Mouse (Mus musculus) ES-Bruce4 (cell line): ENCODE results near the gene Evl. TPM values are rescaled to one million over a fixed set of nuclear protein-coding genes. Genes with fewer than 3 reads are reported as not detected.

Experiments
- H3K27ac ChIP-seq: 2 replicates; pipeline ENCODE4 v1.5.1; 2012; ENCODE audit warnings: low read length, inconsistent platforms; ENCODE audit not compliant: insufficient read depth
- H3K27me3 ChIP-seq: 2 replicates; pipeline ENCODE4 v1.6.1; 2012; ENCODE audit warnings: mild to moderate bottlenecking, low read length, inconsistent platforms; ENCODE audit not compliant: control insufficient read depth, poor library complexity, insufficient read depth, severe bottlenecking
- H3K36me3 ChIP-seq: 2 replicates; pipeline ENCODE4 v1.6.1; 2012; ENCODE audit warnings: inconsistent platforms, mild to moderate bottlenecking, low read length, moderate library complexity; ENCODE audit not compliant: control insufficient read depth, poor library complexity, insufficient read depth, severe bottlenecking
- H3K4me1 ChIP-seq: one replicate; pipeline ENCODE4 v1.8.1; 2011; ENCODE audit warnings: low read length; ENCODE audit not compliant: control insufficient read depth, insufficient read depth
- H3K4me3 ChIP-seq: 2 replicates; pipeline ENCODE4 v1.5.1; 2011; ENCODE audit warnings: low read depth, mild to moderate bottlenecking, low read length
- H3K9ac ChIP-seq: 2 replicates; pipeline ENCODE4 v1.6.1; 2012; ENCODE audit warnings: low read depth, mild to moderate bottlenecking, inconsistent platforms; ENCODE audit not compliant: poor library complexity, severe bottlenecking
- H3K9me3 ChIP-seq: replicated peaks from 2 replicates; pipeline ENCODE4 v1.6.1; 2012; ENCODE audit warnings: mild to moderate bottlenecking, low read length, inconsistent platforms; ENCODE audit not compliant: control insufficient read depth, poor library complexity, insufficient read depth, severe bottlenecking
- CTCF ChIP-seq: IDR thresholded peaks from one replicate; pipeline ENCODE4 v1.8.1; 2011; ENCODE audit warnings: low read depth, low read length
- EP300 ChIP-seq: IDR thresholded peaks from 2 replicates; pipeline ENCODE4 v1.6.1; 2011; ENCODE audit warnings: low read depth, low read length; ENCODE audit not compliant: insufficient read depth
- POLR2A ChIP-seq: IDR thresholded peaks from one replicate; pipeline ENCODE4 v1.8.1; 2011; ENCODE audit warnings: low read length; ENCODE audit not compliant: insufficient read depth
- polyA plus RNA-seq: library from polyadenylated mRNA; stranded (reverse); fragments of >200 nt; gene quantifications from 2 replicates; pipeline ENCODE4 v1.2.4, GENCODE M21; 2011; ENCODE audit warnings: low read depth; ENCODE audit not compliant: missing spikeins, insufficient read depth, insufficient read length

The Evl gene
- polyA plus RNA-seq, 1 experiment: 40.5 TPM

GRCm38 (mm10) chr12:108686926-108687325 lies 132.4 kb downstream of the Evl start:
- TF ChIP-seq CTCF (peak; percentile 76), EP300 (no peak)
- Histone ChIP-seq H3K4me3 (no peak overlapping the region), H3K9me3 (no peaks in the 10 kb centered on the region), H3K27me3 (no peaks in the 10 kb centered on the region), H3K27ac (no peak overlapping the region), H3K9ac (no peak overlapping the region), H3K36me3 (no peaks in the 10 kb centered on the region), H3K4me1 (peaks cover 2% of the 10 kb centered on the region)

GRCm38 (mm10) chr12:108689167-108689566 lies 134.6 kb downstream of the Evl start:
- no peak overlapping the region for H3K27ac ChIP-seq
- H3K4me1 ChIP-seq: peaks cover 2% of the 10 kb centered on the region
- no peaks in the 10 kb centered on the region for H3K9me3 ChIP-seq
- no peak overlapping the region for H3K9ac ChIP-seq
- no peak for TF ChIP-seq EP300
- no peak for TF ChIP-seq POLR2A
- TF ChIP-seq CTCF: no peak
- no peak overlapping the region for H3K4me3 ChIP-seq
- H3K36me3 ChIP-seq: no peaks in the 10 kb centered on the region
- H3K27me3 ChIP-seq: no peaks in the 10 kb centered on the region

GRCm38 (mm10) chr12:108690529-108690928 lies 136.0 kb downstream of the Evl start:
- H3K9me3 ChIP-seq: no peaks in the 10 kb centered on the region

GRCm38 (mm10) chr12:108693592-108693991 lies 139.1 kb downstream of the Evl start:
- no peak for TF ChIP-seq CTCF
- no peak for TF ChIP-seq EP300
- Histone ChIP-seq H3K4me1 (no peaks in the 10 kb centered on the region), H3K4me3 (no peak overlapping the region), H3K9ac (no peak overlapping the region), H3K36me3 (no peaks in the 10 kb centered on the region), H3K27me3 (no peaks in the 10 kb centered on the region), H3K9me3 (no peaks in the 10 kb centered on the region), H3K27ac (no peak overlapping the region)

More at GRCm38 (mm10) chr12:108690529-108690928, 136.0 kb downstream of the Evl start:
- peaks cover 2% of the 10 kb centered on the region for H3K4me1 ChIP-seq
- H3K9ac ChIP-seq: no peak overlapping the region
- TF ChIP-seq POLR2A (no peak), EP300 (no peak), CTCF (no peak)
- H3K4me3 ChIP-seq: no peak overlapping the region
- H3K36me3 ChIP-seq: no peaks in the 10 kb centered on the region
- no peaks in the 10 kb centered on the region for H3K27me3 ChIP-seq
- H3K27ac ChIP-seq: no peak overlapping the region

GRCm38 (mm10) chr12:108694223-108694622 lies 139.7 kb downstream of the Evl start:
- Histone ChIP-seq H3K4me3 (no peak overlapping the region), H3K36me3 (no peaks in the 10 kb centered on the region), H3K27ac (no peak overlapping the region), H3K9me3 (no peaks in the 10 kb centered on the region), H3K27me3 (no peaks in the 10 kb centered on the region), H3K4me1 (no peaks in the 10 kb centered on the region), H3K9ac (no peak overlapping the region)
- no peak for TF ChIP-seq POLR2A
- no peak for TF ChIP-seq CTCF

- H3K9me3 ChIP-seq: no peaks in the 10 kb centered on the region
- H3K27me3 ChIP-seq: peaks cover 4% of the 10 kb centered on the region; the same call in 1 of the 2 replicates
- TF ChIP-seq EP300: no peak
- no peak for TF ChIP-seq POLR2A
- TF ChIP-seq CTCF: no peak
- no peak overlapping the region for H3K27ac ChIP-seq
- no peak overlapping the region for H3K9ac ChIP-seq
- H3K4me1 ChIP-seq: no peaks in the 10 kb centered on the region
- H3K36me3 ChIP-seq: no peaks in the 10 kb centered on the region
- no peak overlapping the region for H3K4me3 ChIP-seq
These were observed 144.4 kb downstream of the Evl start for GRCm38 (mm10) chr12:108698697-108699471.
